Mouse (Mus musculus) small intestine, adult 2 months (tissue): ENCODE results near the gene Cisd3. TPM values are rescaled to one million over a fixed set of nuclear protein-coding genes. Genes with fewer than 3 reads are reported as not detected.

Source experiments
- H3K27ac ChIP-seq: fragments of 200-500 bp; 2 replicates; pipeline ENCODE4 v1.5.1; 2012; ENCODE audit warnings: low read depth, low read length, control low read depth, inconsistent platforms; ENCODE audit not compliant: insufficient read depth
- H3K27me3 ChIP-seq: fragments of 200-500 bp; 2 replicates; pipeline ENCODE4 v1.6.1; 2012; ENCODE audit warnings: mild to moderate bottlenecking, moderate library complexity, low read length, inconsistent platforms; ENCODE audit not compliant: control insufficient read depth, insufficient read depth
- H3K36me3 ChIP-seq: fragments of 200-500 bp; 2 replicates; pipeline ENCODE4 v1.6.1; 2012; ENCODE audit warnings: mild to moderate bottlenecking, low read length, control low read depth, inconsistent platforms; ENCODE audit not compliant: control insufficient read depth, insufficient read depth
- H3K4me1 ChIP-seq: fragments of 200-500 bp; 2 replicates; pipeline ENCODE4 v1.6.1; 2012; ENCODE audit warnings: low read length, inconsistent platforms, mixed read lengths; ENCODE audit not compliant: control insufficient read depth, insufficient read depth, insufficient read length
- H3K4me3 ChIP-seq: fragments of 200-500 bp; 2 replicates; pipeline ENCODE4 v1.5.1; 2012; ENCODE audit warnings: low read depth, mild to moderate bottlenecking, control low read depth, inconsistent platforms, low read length, moderate library complexity
- CTCF ChIP-seq: fragments of 200-500 bp; IDR thresholded peaks from 2 replicates; pipeline ENCODE4 v1.5.1; 2012; ENCODE audit warnings: low read depth, mild to moderate bottlenecking, control low read depth, inconsistent platforms, low read length, moderate library complexity, mixed read lengths; ENCODE audit not compliant: insufficient replicate concordance, insufficient read length; ENCODE audit errors: extremely low read depth
- POLR2A ChIP-seq: fragments of 200-500 bp; IDR thresholded peaks from 2 replicates; pipeline ENCODE4 v1.6.1; 2012; ENCODE audit warnings: low read depth, mild to moderate bottlenecking, control low read depth, inconsistent platforms, low read length, moderate library complexity
- WGBS: fragments of 180-500 bp; shearing (Covaris S2); methylation state at CpG from one replicate; pipeline ENCODE4 v1.1.7; 2018; 5-methylcytosine and 5-hydroxymethylcytosine counted together
- polyA plus RNA-seq: library from polyadenylated mRNA; depleted of rRNA; stranded (reverse); fragments of >200 nt; gene quantifications from 2 replicates; pipeline ENCODE4 v1.2.3, GENCODE M21; 2012

Gene Cisd3
- polyA plus RNA-seq, 1 experiment, result 249 TPM

- Histone ChIP-seq H3K4me3 (peak overlapping the region; percentile 89), H3K36me3 (peaks cover 13% of the 10 kb centered on the region), H3K27ac (no peak overlapping the region), H3K27me3 (no peaks in the 10 kb centered on the region), H3K4me1 (peaks cover 12% of the 10 kb centered on the region; the same call in 1 of the 2 replicates)
- TF ChIP-seq CTCF (no peak), POLR2A (no peak)
- under 1% methylated on average over 38 of the region's 57 CpGs for WGBS
These were observed 21.9 kb upstream of the Cisd3 start for GRCm38 (mm10) chr11:97663528-97664338.

GRCm38 (mm10) chr11:97664339-97664665 is 21.3 kb upstream of the Cisd3 start:
- no peaks in the 10 kb centered on the region for H3K27me3 ChIP-seq
- 1% methylated on average over 8 of the region's 8 CpGs for WGBS
- H3K36me3 ChIP-seq, result peaks cover 15% of the 10 kb centered on the region
- peak overlapping the region; percentile 89 for H3K4me3 ChIP-seq
- peaks cover 11% of the 10 kb centered on the region; the same call in 1 of the 2 replicates for H3K4me1 ChIP-seq
- no peak overlapping the region for H3K27ac ChIP-seq
- TF ChIP-seq POLR2A, result no peak
- TF ChIP-seq CTCF, result no peak

- Histone ChIP-seq H3K4me3 (peak overlapping the region; percentile 35; the same call in 1 of the 2 replicates), H3K36me3 (peaks cover 19% of the 10 kb centered on the region), H3K27me3 (no peaks in the 10 kb centered on the region), H3K4me1 (peaks cover 8% of the 10 kb centered on the region; the same call in 1 of the 2 replicates), H3K27ac (no peak overlapping the region; the same call in 1 of the 2 replicates)
- 38% methylated on average over 6 of the region's 6 CpGs for WGBS
- no peak for TF ChIP-seq POLR2A
- no peak for TF ChIP-seq CTCF
These were observed 20.8 kb upstream of the Cisd3 start for GRCm38 (mm10) chr11:97664771-97665240.

GRCm38 (mm10) chr11:97665431-97665830 is 20.2 kb upstream of the Cisd3 start:
- Histone ChIP-seq H3K4me1 (peaks cover 8% of the 10 kb centered on the region; the same call in 1 of the 2 replicates), H3K4me3 (no peak overlapping the region), H3K36me3 (peaks cover 24% of the 10 kb centered on the region), H3K27me3 (no peaks in the 10 kb centered on the region), H3K27ac (no peak overlapping the region)
- 96% methylated on average over 13 of the region's 13 CpGs for WGBS
- TF ChIP-seq POLR2A (no peak), CTCF (no peak)

GRCm38 (mm10) chr11:97666221-97666620 is 19.4 kb upstream of the Cisd3 start:
- Histone ChIP-seq H3K27ac (no peak overlapping the region), H3K4me3 (no peak overlapping the region), H3K27me3 (no peaks in the 10 kb centered on the region), H3K4me1 (peaks cover 3% of the 10 kb centered on the region; the same call in 1 of the 2 replicates), H3K36me3 (peaks cover 32% of the 10 kb centered on the region)
- 93% methylated on average over 7 of the region's 7 CpGs for WGBS
- TF ChIP-seq POLR2A (no peak), CTCF (peak; percentile 29; the same call in 1 of the 2 replicates)

- no peaks in the 10 kb centered on the region for H3K27me3 ChIP-seq
- TF ChIP-seq POLR2A (no peak), CTCF (no peak)
- H3K4me1 ChIP-seq, result peaks cover 3% of the 10 kb centered on the region; the same call in 1 of the 2 replicates
- H3K36me3 ChIP-seq, result peaks cover 33% of the 10 kb centered on the region
- no peak overlapping the region for H3K4me3 ChIP-seq
- WGBS, result 92% methylated on average over 15 of the region's 15 CpGs
- no peak overlapping the region for H3K27ac ChIP-seq
These were observed 18.8 kb upstream of the Cisd3 start for GRCm38 (mm10) chr11:97666794-97667193.

GRCm38 (mm10) chr11:97668160-97668559 is 17.5 kb upstream of the Cisd3 start:
- Histone ChIP-seq H3K27ac (no peak overlapping the region), H3K27me3 (no peaks in the 10 kb centered on the region), H3K4me1 (peaks cover 3% of the 10 kb centered on the region; the same call in 1 of the 2 replicates), H3K4me3 (no peak overlapping the region), H3K36me3 (peaks cover 41% of the 10 kb centered on the region)
- TF ChIP-seq CTCF, result no peak
- 94% methylated on average over 7 of the region's 7 CpGs for WGBS
